Mouse (Mus musculus): ENCODE data around the gene Dll4. TPM values are rescaled to one million over a fixed set of nuclear protein-coding genes. Genes with fewer than 3 reads are reported as not detected.

Dll4 gene
- polyA plus RNA-seq, 1 experiment from 2014 or later, result 1.9 TPM

DNA sequence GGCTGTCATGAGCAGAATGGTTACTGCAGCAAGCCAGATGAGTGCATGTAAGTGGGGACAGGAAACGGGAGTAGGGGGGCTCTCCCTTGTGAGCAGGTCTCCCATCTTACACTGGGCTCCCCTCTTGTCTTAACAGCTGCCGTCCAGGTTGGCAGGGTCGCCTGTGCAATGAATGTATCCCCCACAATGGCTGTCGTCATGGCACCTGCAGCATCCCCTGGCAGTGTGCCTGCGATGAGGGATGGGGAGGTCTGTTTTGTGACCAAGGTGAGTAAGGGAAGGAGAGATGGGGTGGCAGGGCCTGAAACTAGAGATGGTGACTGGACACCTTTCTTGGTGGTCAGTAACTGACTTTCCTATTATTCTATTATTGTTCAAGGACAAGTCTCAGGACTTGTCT is 3.0 kb downstream of the Dll4 start:
- H3K9ac ChIP-seq (replicated peaks), result no peak overlapping the region
- TF ChIP-seq CTCF (IDR thresholded peaks at IDR 0.05; ENCODE audit: low read depth), result no peak
- no peak for TF ChIP-seq EP300 (IDR thresholded peaks at IDR 0.05; ENCODE audit: low read depth)
- H3K36me3 ChIP-seq (replicated peaks; ENCODE audit: insufficient read depth, low read length), result no peaks in the 10 kb centered on the region
- 46% methylated on average over 5 of the region's 5 CpGs for WGBS (ENCODE audit: insufficient replicate concordance)
- H3K4me3 ChIP-seq (ENCODE audit: low read depth, low read length), result peak overlapping the region; percentile 1; the same call in 1 of the 2 replicates
- peaks cover 61% of the 10 kb centered on the region for H3K27me3 ChIP-seq (ENCODE audit: insufficient read depth, low read length)
- DNase-seq (no peak), ATAC-seq (no peak)
- H3K27ac ChIP-seq (ENCODE audit: low read depth), result no peak overlapping the region
- H3K9me3 ChIP-seq (ENCODE audit: low read length), result no peaks in the 10 kb centered on the region
- H3K4me2 ChIP-seq (ENCODE audit: low read depth, low read length), result peak overlapping the region; percentile 23
- H3K4me1 ChIP-seq (ENCODE audit: insufficient read depth), result peaks cover 29% of the 10 kb centered on the region

- 46% methylated on average over 3 of the region's 3 CpGs for WGBS (ENCODE audit: insufficient replicate concordance)
- Histone ChIP-seq H3K9ac (replicated peaks) (no peak overlapping the region), H3K4me3 (ENCODE audit: low read depth, low read length) (no peak overlapping the region), H3K4me1 (ENCODE audit: insufficient read depth) (peaks cover 25% of the 10 kb centered on the region), H3K4me2 (ENCODE audit: low read depth, low read length) (no peak overlapping the region; the same call in 1 of the 2 replicates), H3K36me3 (replicated peaks; ENCODE audit: insufficient read depth, low read length) (no peaks in the 10 kb centered on the region), H3K27ac (ENCODE audit: low read depth) (no peak overlapping the region), H3K9me3 (ENCODE audit: low read length) (no peaks in the 10 kb centered on the region), H3K27me3 (ENCODE audit: insufficient read depth, low read length) (peaks cover 54% of the 10 kb centered on the region)
- ATAC-seq (peak; percentile 74), DNase-seq (peak; percentile 53)
- no peak for TF ChIP-seq EP300 (IDR thresholded peaks at IDR 0.05; ENCODE audit: low read depth)
Observed at GRCm38 (mm10) chr2:119329123-119329817, 3.7 kb downstream of the Dll4 start.

- WGBS (ENCODE audit: insufficient replicate concordance), result 85% methylated on average over 8 of the region's 8 CpGs
- ATAC-seq, result no peak
- Histone ChIP-seq H3K27ac (ENCODE audit: low read depth) (no peak overlapping the region), H3K27me3 (ENCODE audit: insufficient read depth, low read length) (peaks cover 39% of the 10 kb centered on the region), H3K36me3 (replicated peaks; ENCODE audit: insufficient read depth, low read length) (no peaks in the 10 kb centered on the region), H3K4me1 (ENCODE audit: insufficient read depth) (peaks cover 14% of the 10 kb centered on the region), H3K9ac (replicated peaks) (no peak overlapping the region), H3K4me2 (ENCODE audit: low read depth, low read length) (no peak overlapping the region), H3K4me3 (ENCODE audit: low read depth, low read length) (no peak overlapping the region), H3K9me3 (ENCODE audit: low read length) (no peaks in the 10 kb centered on the region)
- TF ChIP-seq EP300 (IDR thresholded peaks at IDR 0.05; ENCODE audit: low read depth), result no peak
- DNase-seq, result no peak
Observed at GRCm38 (mm10) chr2:119330795-119331194, 5.2 kb downstream of the Dll4 start.

DNA sequence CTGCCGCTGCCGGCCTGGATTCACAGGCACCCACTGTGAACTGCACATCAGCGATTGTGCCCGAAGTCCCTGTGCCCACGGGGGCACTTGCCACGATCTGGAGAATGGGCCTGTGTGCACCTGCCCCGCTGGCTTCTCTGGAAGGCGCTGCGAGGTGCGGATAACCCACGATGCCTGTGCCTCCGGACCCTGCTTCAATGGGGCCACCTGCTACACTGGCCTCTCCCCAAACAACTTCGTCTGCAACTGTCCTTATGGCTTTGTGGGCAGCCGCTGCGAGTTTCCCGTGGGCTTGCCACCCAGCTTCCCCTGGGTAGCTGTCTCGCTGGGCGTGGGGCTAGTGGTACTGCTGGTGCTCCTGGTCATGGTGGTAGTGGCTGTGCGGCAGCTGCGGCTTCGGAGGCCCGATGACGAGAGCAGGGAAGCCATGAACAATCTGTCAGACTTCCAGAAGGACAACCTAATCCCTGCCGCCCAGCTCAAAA is 6.6 kb downstream of the Dll4 start:
- peaks cover 24% of the 10 kb centered on the region for H3K27me3 ChIP-seq (ENCODE audit: insufficient read depth, low read length)
- 68% methylated on average over 24 of the region's 24 CpGs for WGBS (ENCODE audit: insufficient replicate concordance)

GRCm38 (mm10) chr2:119334135-119334534 is 8.6 kb downstream of the Dll4 start:
- no peaks in the 10 kb centered on the region for H3K36me3 ChIP-seq (replicated peaks; ENCODE audit: insufficient read depth, low read length)
- peaks cover 9% of the 10 kb centered on the region; the same call in 1 of the 2 replicates for H3K27me3 ChIP-seq (ENCODE audit: insufficient read depth, low read length)
- H3K9me3 ChIP-seq (ENCODE audit: low read length), result no peaks in the 10 kb centered on the region
- no peak overlapping the region for H3K9ac ChIP-seq (replicated peaks)
- TF ChIP-seq CTCF (IDR thresholded peaks at IDR 0.05; ENCODE audit: low read depth) (no peak), EP300 (IDR thresholded peaks at IDR 0.05; ENCODE audit: low read depth) (no peak)
- H3K4me1 ChIP-seq (ENCODE audit: insufficient read depth), result peaks cover 16% of the 10 kb centered on the region
- no peak overlapping the region for H3K4me3 ChIP-seq (ENCODE audit: low read depth, low read length)
- 55% methylated on average over 1 of the region's 1 CpGs for WGBS (ENCODE audit: insufficient replicate concordance)
- H3K4me2 ChIP-seq (ENCODE audit: low read depth, low read length), result no peak overlapping the region
- DNase-seq (no peak), ATAC-seq (no peak)
- H3K27ac ChIP-seq (ENCODE audit: low read depth), result no peak overlapping the region

More for the DNA sequence above, 6.6 kb downstream of the Dll4 start:
- Histone ChIP-seq H3K4me1 (ENCODE audit: insufficient read depth) (peaks cover 6% of the 10 kb centered on the region), H3K9me3 (ENCODE audit: low read length) (no peaks in the 10 kb centered on the region), H3K9ac (replicated peaks) (no peak overlapping the region), H3K27ac (ENCODE audit: low read depth) (no peak overlapping the region), H3K4me3 (ENCODE audit: low read depth, low read length) (no peak overlapping the region), H3K4me2 (ENCODE audit: low read depth, low read length) (0 out of 2 replicates have a peak overlapping the region, but pooled peaks have one; percentile 3), H3K36me3 (replicated peaks; ENCODE audit: insufficient read depth, low read length) (no peaks in the 10 kb centered on the region)
- DNase-seq, result no peak
- no peak for ATAC-seq
- TF ChIP-seq CTCF (IDR thresholded peaks at IDR 0.05; ENCODE audit: low read depth) (no peak), EP300 (IDR thresholded peaks at IDR 0.05; ENCODE audit: low read depth) (no peak)

DNA sequence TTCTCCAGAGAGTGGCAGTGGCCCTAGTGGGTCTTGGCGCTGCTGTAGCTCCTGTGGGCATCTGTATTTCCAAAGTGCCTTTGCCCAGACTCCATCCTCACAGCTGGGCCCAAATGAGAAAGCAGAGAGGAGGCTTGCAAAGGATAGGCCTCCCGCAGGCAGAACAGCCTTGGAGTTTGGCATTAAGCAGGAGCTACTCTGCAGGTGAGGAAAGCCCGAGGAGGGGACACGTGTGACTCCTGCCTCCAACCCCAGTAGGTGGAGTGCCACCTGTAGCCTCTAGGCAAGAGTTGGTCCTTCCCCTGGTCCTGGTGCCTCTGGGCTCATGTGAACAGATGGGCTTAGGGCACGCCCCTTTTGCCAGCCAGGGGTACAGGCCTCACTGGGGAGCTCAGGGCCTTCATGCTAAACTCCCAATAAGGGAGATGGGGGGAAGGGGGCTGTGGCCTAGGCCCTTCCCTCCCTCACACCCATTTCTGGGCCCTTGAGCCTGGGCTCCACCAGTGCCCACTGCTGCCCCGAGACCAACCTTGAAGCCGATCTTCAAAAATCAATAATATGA is 9.5 kb downstream of the Dll4 start:
- Histone ChIP-seq H3K4me3 (ENCODE audit: low read depth, low read length) (no peak overlapping the region), H3K4me1 (ENCODE audit: insufficient read depth) (peaks cover 16% of the 10 kb centered on the region), H3K9ac (replicated peaks) (no peak overlapping the region), H3K27ac (ENCODE audit: low read depth) (no peak overlapping the region), H3K36me3 (replicated peaks; ENCODE audit: insufficient read depth, low read length) (no peaks in the 10 kb centered on the region), H3K4me2 (ENCODE audit: low read depth, low read length) (no peak overlapping the region), H3K9me3 (ENCODE audit: low read length) (no peaks in the 10 kb centered on the region), H3K27me3 (ENCODE audit: insufficient read depth, low read length) (peaks cover 9% of the 10 kb centered on the region; the same call in 1 of the 2 replicates)
- WGBS (ENCODE audit: insufficient replicate concordance), result 77% methylated on average over 7 of the region's 7 CpGs
- DNase-seq (no peak), ATAC-seq (no peak)
- TF ChIP-seq EP300 (IDR thresholded peaks at IDR 0.05; ENCODE audit: low read depth), result no peak
- TF ChIP-seq CTCF (IDR thresholded peaks at IDR 0.05; ENCODE audit: low read depth), result no peak
